Mouse (Mus musculus) lung, adult 2 months (tissue): ENCODE measurements around the gene Snw1.
"Not testable (repeated sequence)": the region's sequence is repeated elsewhere in the genome, so short reads cannot be mapped to it uniquely, and the experiment has no call there.

Experiments
- CTCF ChIP-seq: fragments of 200-500 bp; IDR thresholded peaks from 2 replicates; pipeline ENCODE4 v1.5.1; 2011; ENCODE audit warnings: mild to moderate bottlenecking, low read length, control low read depth; ENCODE audit not compliant: insufficient read depth
- POLR2A ChIP-seq: fragments of 200-500 bp; IDR thresholded peaks from 2 replicates; pipeline ENCODE4 v1.6.1; 2011; ENCODE audit warnings: low read depth, mild to moderate bottlenecking, control low read depth, low read length, borderline replicate concordance; ENCODE audit errors: extremely low read depth

DNA sequence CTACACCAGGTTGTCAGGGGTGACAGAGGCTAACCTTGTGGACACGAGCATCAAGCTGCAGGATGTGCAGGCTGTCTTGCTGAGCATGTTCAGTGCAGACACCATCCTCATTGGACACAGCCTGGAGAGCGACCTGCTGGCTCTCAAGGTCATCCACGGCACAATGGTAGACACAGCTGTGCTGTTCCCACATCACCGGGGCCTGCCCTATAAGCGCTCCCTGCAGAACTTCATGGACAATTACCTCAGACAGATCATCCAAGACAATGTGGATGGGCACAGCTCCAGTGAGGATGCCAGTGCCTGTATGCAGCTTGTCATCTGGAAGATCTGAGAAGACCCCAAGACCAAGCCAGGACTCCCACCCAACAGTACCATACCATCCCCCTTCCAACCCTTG, 10.4 kb upstream of the Snw1 start:
- not testable (repeated sequence) for TF ChIP-seq POLR2A, CTCF
